Mouse (Mus musculus): ENCODE measurements at regions not wholly inside any gene's neighbourhood (a gene's known extent, or its start where the extent isn't known, plus 50 kb on each side); places are given as distances from the start of the nearest gene placed in this dataset.

DNA sequence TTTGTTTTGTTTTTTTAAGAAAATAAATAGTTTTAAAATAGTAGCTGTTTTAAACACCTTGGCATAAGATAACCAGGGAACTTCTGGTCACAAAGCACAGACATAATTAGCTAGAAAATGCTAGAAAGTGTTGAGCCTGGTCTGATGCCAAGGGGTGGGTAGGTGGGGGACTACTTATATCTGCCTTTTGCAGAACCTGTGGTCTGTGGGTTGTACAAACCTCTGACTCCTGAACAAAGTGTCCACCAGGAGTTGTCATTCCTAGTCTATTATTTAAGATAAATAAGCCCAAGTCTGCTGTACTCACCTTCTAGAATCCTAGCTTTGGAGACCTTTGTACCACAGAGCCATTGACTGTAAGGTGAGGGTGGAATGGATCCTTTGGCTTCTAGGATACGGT is 191.9 kb upstream of the Ccdc122 start:
- 70% methylated on average over 1 of the region's 1 CpGs for WGBS (ENCODE audit: insufficient replicate concordance)
- H3K4me1 ChIP-seq (replicated peaks) = peaks cover 3% of the 10 kb centered on the region
- H3K4me3 ChIP-seq (replicated peaks) = no peak overlapping the region
- no peaks in the 10 kb centered on the region for H3K27me3 ChIP-seq
- no peak overlapping the region for H3K9ac ChIP-seq
- no peak for DNase-seq
- H3K36me3 ChIP-seq = no peaks in the 10 kb centered on the region
- H3K9me3 ChIP-seq (replicated peaks) = no peaks in the 10 kb centered on the region
- H3K4me2 ChIP-seq = no peak overlapping the region
- H3K27ac ChIP-seq = no peak overlapping the region
- no peak for ATAC-seq (ENCODE audit: low read depth)

DNA sequence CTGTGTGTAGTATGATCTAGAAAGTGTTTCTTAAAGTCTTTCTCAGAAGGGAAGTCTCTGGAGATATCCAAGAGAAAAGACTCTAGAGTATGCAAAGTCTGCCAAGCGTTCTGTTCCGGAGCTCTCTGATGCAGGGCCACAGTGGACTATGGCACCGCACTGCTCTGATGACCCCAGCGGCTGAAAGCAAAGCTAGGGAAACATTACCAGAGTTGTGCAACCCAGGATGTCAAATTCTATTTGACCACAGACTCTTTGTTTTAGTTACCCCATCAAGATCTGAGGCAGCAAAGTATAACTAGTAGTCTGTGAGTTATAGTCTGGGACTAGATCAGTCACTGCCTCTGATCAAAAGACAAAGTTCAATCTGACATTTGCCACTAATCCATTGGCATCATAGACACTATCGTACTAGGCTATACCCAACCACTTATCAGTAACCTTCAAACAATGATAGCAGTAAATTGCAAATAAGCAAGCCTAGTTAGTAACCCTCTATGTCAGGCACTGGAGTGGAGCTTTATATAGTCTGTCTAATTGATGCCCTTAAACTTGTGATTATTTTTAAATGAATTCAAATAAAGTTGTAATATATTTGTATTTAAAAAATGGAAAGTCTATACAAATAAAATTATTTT is 198.9 kb upstream of the Ccdc122 start:
- H3K36me3 ChIP-seq = no peaks in the 10 kb centered on the region
- no peak overlapping the region for H3K4me2 ChIP-seq
- DNase-seq (no peak), ATAC-seq (ENCODE audit: low read depth) (peak; percentile 78)
- no peak overlapping the region for H3K9ac ChIP-seq
- no peaks in the 10 kb centered on the region for H3K9me3 ChIP-seq (replicated peaks)
- H3K27me3 ChIP-seq = no peaks in the 10 kb centered on the region
- WGBS (ENCODE audit: insufficient replicate concordance) = 64% methylated on average over 5 of the region's 5 CpGs
- peak overlapping the region; percentile 4 for H3K27ac ChIP-seq
- H3K4me1 ChIP-seq (replicated peaks) = no peaks in the 10 kb centered on the region
- H3K4me3 ChIP-seq (replicated peaks) = no peak overlapping the region

DNA sequence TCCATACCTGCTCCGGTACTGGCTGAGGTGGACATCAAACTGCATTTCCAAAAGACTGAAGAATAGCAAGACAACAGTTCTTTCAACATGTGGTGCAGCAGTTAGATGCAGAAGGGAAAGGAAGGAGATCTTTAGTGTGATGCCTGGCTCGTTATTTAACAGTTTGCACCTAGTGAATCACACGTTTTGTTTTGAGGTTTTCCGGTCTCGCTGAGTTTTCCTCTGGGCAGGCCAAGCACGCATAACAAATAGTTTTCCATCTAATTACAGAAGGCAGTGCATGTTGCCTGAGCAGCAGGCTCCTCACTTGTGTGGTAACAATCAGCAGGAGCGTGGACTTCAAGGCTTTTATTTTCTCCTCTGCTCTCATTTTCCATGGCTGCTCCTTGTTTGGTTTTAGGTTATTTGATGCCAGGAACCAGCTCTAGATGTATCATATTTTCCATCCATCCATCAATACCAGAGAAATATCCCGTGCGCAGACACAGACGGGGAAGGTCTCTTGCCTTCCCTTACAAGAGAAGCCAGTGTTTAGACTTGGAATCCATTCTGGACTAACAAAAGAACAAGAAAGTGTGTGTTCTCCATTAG is 199.6 kb upstream of the Ccdc122 start:
- Histone ChIP-seq H3K27me3 (no peaks in the 10 kb centered on the region), H3K9ac (no peak overlapping the region), H3K4me1 (replicated peaks) (no peaks in the 10 kb centered on the region), H3K27ac (peak overlapping the region; percentile 4), H3K4me3 (replicated peaks) (no peak overlapping the region), H3K36me3 (no peaks in the 10 kb centered on the region), H3K9me3 (replicated peaks) (no peaks in the 10 kb centered on the region), H3K4me2 (0 out of 2 replicates have a peak overlapping the region, but pooled peaks have one; percentile 0)
- 64% methylated on average over 10 of the region's 10 CpGs for WGBS (ENCODE audit: insufficient replicate concordance)
- no peak for DNase-seq
- ATAC-seq (ENCODE audit: low read depth) = no peak

DNA sequence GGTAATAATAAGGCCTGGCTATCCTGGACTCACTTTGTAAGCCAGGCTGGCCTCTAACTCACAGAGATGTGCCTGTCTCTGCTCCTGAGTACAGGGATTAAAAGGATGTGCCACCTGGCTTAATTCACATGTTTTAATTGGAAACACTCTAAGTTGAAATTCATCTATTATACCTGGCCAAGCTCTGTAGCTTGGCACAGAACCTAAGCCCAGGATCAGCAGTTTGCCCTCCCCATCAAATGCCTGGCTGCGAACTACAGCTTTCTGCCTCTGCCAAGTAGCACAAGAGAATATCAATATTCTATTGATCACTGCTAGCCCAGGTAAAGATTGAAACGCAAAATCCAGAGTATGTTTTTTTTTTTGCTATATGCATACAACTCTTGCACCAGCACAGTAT is 200.3 kb upstream of the Ccdc122 start:
- Histone ChIP-seq H3K36me3 (no peaks in the 10 kb centered on the region), H3K9me3 (replicated peaks) (no peaks in the 10 kb centered on the region), H3K4me2 (0 out of 2 replicates have a peak overlapping the region, but pooled peaks have one; percentile 0), H3K9ac (no peak overlapping the region), H3K27me3 (no peaks in the 10 kb centered on the region), H3K27ac (no peak overlapping the region), H3K4me1 (replicated peaks) (no peaks in the 10 kb centered on the region), H3K4me3 (replicated peaks) (no peak overlapping the region)
- DNase-seq = no peak
- ATAC-seq (ENCODE audit: low read depth) = no peak
- WGBS (ENCODE audit: insufficient replicate concordance) = 58% methylated on average over 2 of the region's 2 CpGs

DNA sequence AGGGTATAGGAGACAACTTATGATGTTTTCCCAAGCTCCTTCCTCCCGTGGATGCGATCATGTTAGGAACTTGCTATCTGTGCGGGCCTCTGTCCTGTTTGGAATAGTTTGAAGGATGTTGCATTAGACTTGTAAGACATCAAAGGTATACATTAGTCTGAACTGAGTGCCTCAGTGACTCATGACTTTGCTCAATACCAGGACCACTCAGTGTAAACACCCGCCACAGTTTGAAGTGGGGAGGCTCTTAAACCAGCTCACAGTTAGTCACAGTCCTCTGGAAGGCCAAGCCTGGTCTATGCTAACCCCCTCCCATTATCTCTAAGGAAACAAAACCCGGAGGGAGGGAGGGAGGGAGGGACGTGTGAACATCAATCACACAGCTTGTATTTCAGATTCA is 202.5 kb upstream of the Ccdc122 start:
- H3K9ac ChIP-seq = no peak overlapping the region
- no peak overlapping the region; the same call in 1 of the 2 replicates for H3K27ac ChIP-seq
- no peak overlapping the region for H3K4me2 ChIP-seq
- no peaks in the 10 kb centered on the region for H3K4me1 ChIP-seq (replicated peaks)
- DNase-seq (no peak), ATAC-seq (ENCODE audit: low read depth) (no peak)
- H3K9me3 ChIP-seq (replicated peaks) = no peaks in the 10 kb centered on the region
- no peak overlapping the region for H3K4me3 ChIP-seq (replicated peaks)
- WGBS (ENCODE audit: insufficient replicate concordance) = 50% methylated on average over 6 of the region's 6 CpGs
- H3K36me3 ChIP-seq = no peaks in the 10 kb centered on the region
- no peaks in the 10 kb centered on the region for H3K27me3 ChIP-seq

DNA sequence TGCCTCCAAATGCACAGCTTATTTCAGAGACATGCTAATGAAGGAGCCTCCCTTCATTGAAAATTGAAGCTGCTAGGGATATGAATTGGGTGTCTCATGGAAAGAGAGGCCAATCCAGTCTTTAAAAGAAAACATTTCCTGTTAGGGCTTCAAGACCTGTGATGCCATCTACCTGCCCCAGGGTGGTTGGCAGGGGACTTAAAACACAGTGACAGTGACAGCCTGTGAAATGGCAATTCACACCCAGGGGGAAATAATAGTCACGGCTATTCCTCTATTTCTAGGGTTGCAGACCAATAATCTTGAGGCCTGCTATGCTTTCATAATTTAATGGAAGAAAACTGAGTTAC is 207.4 kb upstream of the Ccdc122 start:
- H3K36me3 ChIP-seq = no peaks in the 10 kb centered on the region
- H3K9me3 ChIP-seq (replicated peaks) = no peaks in the 10 kb centered on the region
- no peak overlapping the region for H3K9ac ChIP-seq
- DNase-seq = no peak
- no peak for ATAC-seq (ENCODE audit: low read depth)
- no peak overlapping the region for H3K4me2 ChIP-seq
- 0 out of 2 replicates have a peak overlapping the region, but pooled peaks have one; percentile 13 for H3K27ac ChIP-seq
- H3K4me1 ChIP-seq (replicated peaks) = no peaks in the 10 kb centered on the region
- H3K4me3 ChIP-seq (replicated peaks) = no peak overlapping the region
- H3K27me3 ChIP-seq = no peaks in the 10 kb centered on the region
- WGBS (ENCODE audit: insufficient replicate concordance) = 72% methylated on average over 1 of the region's 1 CpGs

DNA sequence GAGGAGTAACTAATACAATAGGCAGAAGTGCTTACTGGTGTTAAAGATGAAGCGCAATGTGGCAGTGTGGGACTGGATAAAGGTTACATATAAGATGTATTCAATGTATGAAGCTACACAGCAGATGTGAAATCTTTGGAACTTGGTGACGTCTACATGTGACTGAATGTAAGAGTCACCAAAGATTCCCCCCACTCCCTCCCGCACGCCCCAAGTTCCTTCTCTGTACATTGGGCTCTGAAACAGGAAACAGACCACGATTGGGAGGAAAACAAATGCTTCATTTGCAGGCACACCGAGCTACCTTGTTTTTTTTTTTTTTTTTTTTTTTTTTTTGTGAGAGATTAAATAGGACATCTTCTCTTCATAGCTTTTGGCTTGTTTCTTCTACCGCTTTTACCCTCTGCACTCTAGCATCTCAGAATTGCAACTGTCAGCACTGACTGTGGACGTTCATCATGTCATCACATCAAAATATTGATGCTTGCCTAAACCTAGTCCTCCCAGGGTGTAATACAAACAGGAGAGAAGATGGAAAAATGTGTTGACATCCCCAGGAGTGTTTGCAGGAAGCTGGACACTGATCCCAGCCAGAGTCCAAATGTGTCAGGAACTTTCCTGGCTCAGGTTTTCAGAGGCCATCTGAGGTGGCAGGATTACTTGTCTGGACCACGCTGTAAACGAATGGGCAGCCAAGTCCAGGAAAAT is 208.0 kb upstream of the Ccdc122 start:
- DNase-seq = no peak
- Histone ChIP-seq H3K4me2 (no peak overlapping the region), H3K4me3 (replicated peaks) (no peak overlapping the region), H3K9me3 (replicated peaks) (no peaks in the 10 kb centered on the region), H3K9ac (no peak overlapping the region), H3K36me3 (no peaks in the 10 kb centered on the region), H3K4me1 (replicated peaks) (no peaks in the 10 kb centered on the region), H3K27ac (peak overlapping the region; percentile 18; the same call in 1 of the 2 replicates), H3K27me3 (no peaks in the 10 kb centered on the region)
- 43% methylated on average over 10 of the region's 10 CpGs for WGBS (ENCODE audit: insufficient replicate concordance)
- ATAC-seq (ENCODE audit: low read depth) = 0 out of 2 replicates have a peak, but pooled peaks have one; percentile 48

DNA sequence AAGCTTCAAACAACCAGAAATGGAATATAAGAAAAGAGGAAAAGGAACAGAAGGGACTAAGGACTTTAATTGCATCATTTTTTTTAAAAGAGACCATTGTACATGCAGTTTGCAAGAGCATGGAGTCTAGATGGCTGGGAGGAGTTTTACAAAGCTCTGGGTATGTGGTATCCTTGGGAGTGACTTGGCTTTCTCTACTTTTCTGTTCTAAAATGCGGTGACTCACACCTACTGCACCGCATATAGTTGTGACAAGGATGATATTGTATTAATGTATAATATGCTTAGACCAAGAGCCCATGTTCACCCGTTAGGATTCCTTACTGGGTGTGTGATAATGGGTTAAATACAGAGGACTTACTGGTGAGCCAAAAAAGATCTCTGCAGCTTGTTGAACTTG is 212.5 kb upstream of the Ccdc122 start:
- Histone ChIP-seq H3K9me3 (replicated peaks) (no peaks in the 10 kb centered on the region), H3K4me2 (no peak overlapping the region)

DNA sequence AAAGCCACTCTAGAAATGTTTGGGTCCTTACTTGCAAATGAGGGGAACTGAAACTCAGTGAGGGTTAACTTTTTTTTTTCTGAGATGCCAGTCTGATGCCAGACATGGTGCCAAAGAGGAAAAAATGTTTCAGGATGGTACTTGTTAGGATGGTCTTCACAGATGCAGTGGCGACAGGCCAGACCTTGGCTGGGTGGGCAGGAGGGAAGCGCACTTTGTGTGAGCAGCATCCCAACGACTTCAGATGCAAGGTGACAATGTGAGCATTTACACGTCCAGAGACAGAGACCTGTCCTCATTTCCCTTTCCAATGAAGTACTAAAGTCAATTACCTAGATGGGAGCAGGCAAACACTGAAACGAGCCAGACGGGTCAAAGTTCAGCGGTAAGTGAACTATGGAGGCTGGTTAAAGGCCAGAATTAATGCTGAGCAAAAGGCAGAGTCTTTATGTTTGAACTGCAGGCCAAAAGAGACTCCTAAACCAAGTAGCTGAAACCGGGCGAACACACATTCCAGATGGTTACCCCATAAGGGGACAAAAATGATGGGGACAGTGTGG is 213.7 kb upstream of the Ccdc122 start:
- DNase-seq (no peak), ATAC-seq (ENCODE audit: low read depth) (no peak)
- no peaks in the 10 kb centered on the region for H3K27me3 ChIP-seq
- H3K36me3 ChIP-seq = no peaks in the 10 kb centered on the region
- H3K27ac ChIP-seq = no peak overlapping the region; the same call in 1 of the 2 replicates
- 68% methylated on average over 9 of the region's 9 CpGs for WGBS (ENCODE audit: insufficient replicate concordance)
- no peak overlapping the region for H3K4me2 ChIP-seq
- no peaks in the 10 kb centered on the region for H3K9me3 ChIP-seq (replicated peaks)
- peaks cover 36% of the 10 kb centered on the region for H3K4me1 ChIP-seq (replicated peaks)
- no peak overlapping the region for H3K9ac ChIP-seq
- H3K4me3 ChIP-seq (replicated peaks) = no peak overlapping the region

More for the DNA sequence above, 212.5 kb upstream of the Ccdc122 start:
- Histone ChIP-seq H3K4me3 (replicated peaks) (no peak overlapping the region), H3K36me3 (no peaks in the 10 kb centered on the region), H3K27ac (no peak overlapping the region), H3K9ac (no peak overlapping the region), H3K27me3 (no peaks in the 10 kb centered on the region), H3K4me1 (replicated peaks) (peaks cover 23% of the 10 kb centered on the region)
- ATAC-seq (ENCODE audit: low read depth) (no peak), DNase-seq (no peak)
- 72% methylated on average over 3 of the region's 3 CpGs for WGBS (ENCODE audit: insufficient replicate concordance)

DNA sequence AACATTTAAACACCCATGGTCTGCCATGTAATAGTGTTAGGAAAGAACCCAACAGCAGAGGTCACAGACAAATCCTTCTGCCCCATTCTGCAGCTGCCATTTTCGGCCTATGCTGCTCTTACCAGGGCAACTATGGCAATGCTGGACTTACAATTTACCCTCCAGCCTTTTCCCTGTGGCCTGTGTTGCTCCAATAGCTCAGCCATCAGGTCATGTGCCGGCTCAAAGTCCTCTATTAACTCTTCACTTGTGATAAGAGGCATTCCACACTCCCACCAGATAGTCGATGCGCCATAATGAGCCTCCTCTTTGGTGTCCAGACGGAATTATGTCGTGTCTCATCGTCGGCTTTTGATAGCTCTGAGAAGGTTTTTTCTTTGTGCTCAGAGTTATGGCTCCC is 214.7 kb upstream of the Ccdc122 start:
- no peaks in the 10 kb centered on the region for H3K27me3 ChIP-seq
- H3K4me1 ChIP-seq (replicated peaks) = peaks cover 41% of the 10 kb centered on the region
- no peaks in the 10 kb centered on the region for H3K9me3 ChIP-seq (replicated peaks)
- WGBS (ENCODE audit: insufficient replicate concordance) = 65% methylated on average over 8 of the region's 8 CpGs
- H3K27ac ChIP-seq = no peak overlapping the region
- ATAC-seq (ENCODE audit: low read depth) (no peak), DNase-seq (no peak)
- H3K36me3 ChIP-seq = no peaks in the 10 kb centered on the region
- no peak overlapping the region for H3K4me3 ChIP-seq (replicated peaks)
- no peak overlapping the region for H3K9ac ChIP-seq
- no peak overlapping the region for H3K4me2 ChIP-seq

DNA sequence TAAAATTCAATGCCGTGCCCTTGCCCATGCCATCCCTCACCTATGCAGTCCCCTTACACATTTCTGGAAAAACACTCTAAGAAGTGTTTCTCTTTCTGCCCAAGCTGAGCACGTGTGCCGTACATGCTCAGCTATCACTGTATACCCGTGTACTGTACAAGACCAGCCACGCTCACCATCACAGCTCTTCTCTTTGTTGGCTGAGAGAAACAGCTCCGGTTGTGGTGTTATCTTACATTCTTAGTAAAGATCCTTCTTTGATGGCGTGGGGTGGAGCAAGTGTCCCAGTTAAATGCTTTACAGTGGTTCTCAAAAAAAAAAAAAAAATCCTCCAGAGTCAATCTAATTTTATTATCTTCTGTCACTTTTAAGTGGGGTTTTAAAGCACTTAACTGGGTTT is 215.1 kb upstream of the Ccdc122 start:
- no peak overlapping the region for H3K4me2 ChIP-seq
- DNase-seq = no peak
- no peaks in the 10 kb centered on the region for H3K27me3 ChIP-seq
- H3K27ac ChIP-seq = no peak overlapping the region
- ATAC-seq (ENCODE audit: low read depth) = no peak
- no peaks in the 10 kb centered on the region for H3K36me3 ChIP-seq
- peaks cover 41% of the 10 kb centered on the region for H3K4me1 ChIP-seq (replicated peaks)
- no peak overlapping the region for H3K4me3 ChIP-seq (replicated peaks)
- H3K9me3 ChIP-seq (replicated peaks) = no peaks in the 10 kb centered on the region
- H3K9ac ChIP-seq = no peak overlapping the region
- WGBS (ENCODE audit: insufficient replicate concordance) = 71% methylated on average over 7 of the region's 7 CpGs

Measured in liver, embryonic 13.5 days (tissue).